Mouse (Mus musculus) forebrain, embryonic 11.5 days (tissue): Measurements from ENCODE around the gene Acbd6. TPM values are rescaled to one million over a fixed set of nuclear protein-coding genes. Genes with fewer than 3 reads are reported as not detected.

ENCODE experiments used
- ATAC-seq: fragments of 200-750 bp; cut with Nextera tagmentation; replicated peaks from 2 replicates; pipeline ENCODE4 v1.8.0; 2017; ENCODE audit warnings: moderate TSS enrichment; ENCODE audit not compliant: low FRiP score
- DNase-seq: peaks from one replicate; pipeline ENCODE4 v3.0.0-alpha.2; 2017; ENCODE audit warnings: low spot score
- H3K27ac ChIP-seq: fragments of 300-500 bp; sonication (generic); 2 replicates; pipeline ENCODE4 v1.5.1; 2014; ENCODE audit warnings: low read depth, low read length
- H3K27me3 ChIP-seq: fragments of 300-500 bp; sonication (generic); 2 replicates; pipeline ENCODE4 v1.6.1; 2014; ENCODE audit warnings: mild to moderate bottlenecking, low read length, mixed read lengths; ENCODE audit not compliant: control insufficient read depth, insufficient read depth
- H3K36me3 ChIP-seq: fragments of 300-500 bp; sonication (generic); 2 replicates; pipeline ENCODE4 v1.6.1; 2014; ENCODE audit warnings: mild to moderate bottlenecking, low read length, moderate library complexity, mixed read lengths; ENCODE audit not compliant: control insufficient read depth, insufficient read depth
- H3K4me1 ChIP-seq: fragments of 300-500 bp; sonication (generic); replicated peaks from 2 replicates; pipeline ENCODE4 v1.6.1; 2014; ENCODE audit warnings: low read length, mixed read lengths; ENCODE audit not compliant: control insufficient read depth, insufficient read depth
- H3K4me2 ChIP-seq: fragments of 300-500 bp; sonication (generic); 2 replicates; pipeline ENCODE4 v1.6.1; 2014; ENCODE audit warnings: low read depth, mild to moderate bottlenecking, low read length, moderate library complexity, mixed read lengths; ENCODE audit not compliant: severe bottlenecking
- H3K4me3 ChIP-seq: fragments of 300-500 bp; sonication (generic); 2 replicates; pipeline ENCODE4 v1.5.1; 2014; ENCODE audit warnings: low read depth, low read length
- H3K9ac ChIP-seq: fragments of 300-500 bp; sonication (generic); 2 replicates; pipeline ENCODE4 v1.6.1; 2014; ENCODE audit warnings: low read length
- H3K9me3 ChIP-seq: fragments of 300-500 bp; sonication (generic); 2 replicates; pipeline ENCODE4 v1.6.1; 2016; ENCODE audit warnings: low read length, mixed read lengths; ENCODE audit not compliant: control insufficient read depth
- whole genome bisulfite sequencing: fragments of 180-500 bp; shearing (Covaris S2); extraction: QIAGEN DNeasy Blood & Tissue Kit; methylation state at CpG from one replicate; pipeline ENCODE4 v1.1.7; 2014; 5-methylcytosine and 5-hydroxymethylcytosine counted together
- polyA plus RNA-seq: library from polyadenylated mRNA; unstranded; fragments of >200 nt; fragmentation: Nextera tagmentation; extraction: Ambion mirVana; gene quantifications from 2 replicates; pipeline ENCODE4 v1.2.1, GENCODE M21; 2014

Acbd6 gene
- polyA plus RNA-seq, 1 experiment from 2014 or later = 87.8 TPM

DNA sequence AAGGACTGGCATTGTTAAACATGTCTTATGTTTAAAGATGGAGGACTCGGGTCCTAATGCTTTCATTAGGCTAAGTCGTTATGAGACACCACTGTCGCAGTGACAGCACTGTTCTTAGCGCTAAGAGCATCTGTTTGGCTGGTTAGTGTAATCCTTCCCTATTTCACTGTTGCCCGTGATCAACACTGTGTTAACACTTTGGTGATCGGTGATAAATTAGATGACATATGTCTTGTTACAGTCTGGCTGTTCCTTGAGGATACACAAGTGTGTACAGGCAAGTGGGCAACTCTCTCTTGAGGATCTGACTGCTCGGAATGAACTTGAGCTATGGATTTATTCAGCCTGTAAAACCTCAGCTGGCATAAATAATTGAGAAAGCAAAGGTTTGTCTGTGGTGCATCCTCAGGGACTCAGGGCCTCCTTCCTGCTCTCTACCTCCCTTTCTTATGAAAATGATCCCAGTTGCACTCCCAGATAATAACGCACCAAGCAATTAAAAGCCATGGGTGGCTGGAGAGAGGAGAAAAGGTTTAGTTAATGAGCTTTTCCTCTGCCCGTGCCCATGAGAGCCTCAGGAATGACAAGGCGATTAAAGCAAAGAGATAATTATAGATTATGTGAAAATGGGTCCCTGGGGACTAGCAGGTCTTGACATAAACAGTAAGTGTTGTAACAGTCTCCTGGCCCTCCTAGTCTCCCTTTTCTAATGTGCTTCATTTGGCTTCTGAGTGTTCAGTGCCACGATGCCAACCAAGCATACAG is 47.7 kb downstream of the Acbd6 start:
- H3K4me3 ChIP-seq = no peak overlapping the region
- no peak overlapping the region for H3K9ac ChIP-seq
- no peak overlapping the region for H3K4me2 ChIP-seq
- H3K27me3 ChIP-seq = no peaks in the 10 kb centered on the region
- H3K4me1 ChIP-seq = peaks cover 11% of the 10 kb centered on the region
- H3K9me3 ChIP-seq = no peaks in the 10 kb centered on the region
- peak; percentile 80 for ATAC-seq
- H3K27ac ChIP-seq = no peak overlapping the region
- H3K36me3 ChIP-seq = no peaks in the 10 kb centered on the region
- WGBS = 17% methylated on average over 11 of the region's 11 CpGs
- DNase-seq = peak; percentile 54

DNA sequence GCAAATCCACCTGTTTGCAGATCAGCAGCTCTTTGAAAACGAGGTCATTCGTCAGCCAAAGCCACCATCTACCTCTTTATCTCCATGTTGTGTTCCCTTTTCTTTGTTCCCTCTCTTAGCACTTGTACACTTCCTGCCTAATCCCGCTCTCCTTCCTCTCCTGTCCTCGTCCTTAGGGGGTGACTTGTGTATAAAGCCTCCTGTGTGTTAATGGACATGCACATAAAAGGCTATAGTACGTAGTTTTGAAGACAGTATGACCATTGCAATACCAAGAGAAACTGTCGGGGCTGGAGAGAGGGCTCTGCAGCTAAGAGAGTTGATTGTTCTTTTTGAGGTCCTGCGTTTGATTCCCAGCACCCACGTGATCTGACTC is 48.2 kb downstream of the Acbd6 start:
- H3K9me3 ChIP-seq = no peaks in the 10 kb centered on the region
- no peak overlapping the region for H3K4me2 ChIP-seq
- H3K4me3 ChIP-seq = no peak overlapping the region
- no peaks in the 10 kb centered on the region for H3K27me3 ChIP-seq
- WGBS = 33% methylated on average over 8 of the region's 8 CpGs
- no peak overlapping the region for H3K27ac ChIP-seq
- H3K9ac ChIP-seq = no peak overlapping the region
- no peaks in the 10 kb centered on the region for H3K36me3 ChIP-seq
- peak; percentile 39; the same call in 1 of the 2 replicates for ATAC-seq
- peaks cover 11% of the 10 kb centered on the region for H3K4me1 ChIP-seq
- no peak for DNase-seq

DNA sequence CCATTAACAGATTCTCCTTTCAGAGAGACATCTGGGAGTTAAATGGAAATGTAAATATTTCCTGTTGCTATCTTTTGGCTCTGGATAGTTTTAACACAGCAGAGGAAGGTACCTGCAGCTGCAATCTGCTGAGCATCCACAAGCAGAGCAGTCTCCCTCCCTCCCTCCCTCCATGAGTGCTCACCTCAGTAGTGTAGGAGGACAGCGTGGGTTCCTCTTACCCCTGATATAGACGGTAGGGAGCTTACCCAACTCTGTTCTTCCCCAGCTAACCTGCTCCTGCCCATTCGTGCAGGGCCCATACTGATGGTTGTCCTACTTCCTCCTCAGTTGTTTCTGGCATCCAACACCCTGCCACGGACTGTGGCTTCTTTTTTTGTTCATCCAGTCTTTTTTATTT is 50.6 kb downstream of the Acbd6 start:
- ATAC-seq = no peak

DNA sequence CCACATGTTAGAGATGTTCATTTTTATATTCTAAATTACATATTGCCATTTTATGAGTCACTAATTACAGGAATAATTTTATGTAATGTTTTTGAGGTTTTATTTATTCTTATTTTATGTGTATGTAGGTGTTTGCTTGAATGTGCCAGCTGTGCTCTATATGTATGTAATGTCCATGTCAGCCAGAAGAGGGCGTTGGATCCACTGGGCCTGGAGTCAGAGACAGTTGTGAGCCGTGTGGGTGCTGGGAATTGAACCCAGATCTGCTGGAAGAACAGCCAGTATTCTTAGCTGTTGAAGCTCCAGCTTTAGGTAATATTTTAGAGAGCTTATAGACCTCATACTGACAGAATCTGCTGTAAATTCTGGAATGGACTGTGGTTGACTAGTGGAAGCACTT is 56.5 kb downstream of the Acbd6 start:
- ATAC-seq (no peak), DNase-seq (no peak)
- no peak overlapping the region for H3K9ac ChIP-seq
- H3K36me3 ChIP-seq = no peaks in the 10 kb centered on the region
- no peaks in the 10 kb centered on the region for H3K27me3 ChIP-seq
- no peaks in the 10 kb centered on the region for H3K9me3 ChIP-seq
- no peak overlapping the region for H3K4me2 ChIP-seq
- no peaks in the 10 kb centered on the region for H3K4me1 ChIP-seq
- H3K27ac ChIP-seq = no peak overlapping the region
- WGBS = 57% methylated on average over 2 of the region's 2 CpGs
- no peak overlapping the region for H3K4me3 ChIP-seq

More for the DNA sequence above, 50.6 kb downstream of the Acbd6 start:
- H3K27ac ChIP-seq = no peak overlapping the region
- no peaks in the 10 kb centered on the region for H3K27me3 ChIP-seq
- H3K4me3 ChIP-seq = no peak overlapping the region
- H3K4me2 ChIP-seq = no peak overlapping the region
- no peak for DNase-seq
- peaks cover 11% of the 10 kb centered on the region for H3K4me1 ChIP-seq
- no peak overlapping the region for H3K9ac ChIP-seq
- no peaks in the 10 kb centered on the region for H3K36me3 ChIP-seq
- 62% methylated on average over 4 of the region's 4 CpGs for WGBS
- H3K9me3 ChIP-seq = no peaks in the 10 kb centered on the region

DNA sequence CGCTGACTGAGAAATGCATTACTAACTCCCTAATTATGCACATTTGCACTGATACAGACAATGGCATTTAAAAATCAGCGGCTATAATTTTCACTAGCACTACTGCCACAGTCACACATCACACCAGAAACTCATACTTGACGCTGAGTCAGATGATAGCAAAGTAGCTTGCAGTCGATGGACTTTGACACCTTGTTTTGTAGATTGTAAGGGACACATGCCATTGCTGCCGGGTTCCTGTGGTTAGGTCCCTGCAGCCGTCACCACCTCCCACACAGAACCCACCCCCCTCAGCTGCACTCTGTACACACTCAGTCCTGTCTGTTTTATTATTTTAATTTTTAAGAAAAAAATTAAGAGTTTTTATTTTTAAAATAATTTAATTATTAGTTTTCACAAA is 63.2 kb downstream of the Acbd6 start:
- Histone ChIP-seq H3K4me1 (no peaks in the 10 kb centered on the region), H3K27me3 (no peaks in the 10 kb centered on the region), H3K4me3 (no peak overlapping the region), H3K9ac (no peak overlapping the region), H3K27ac (no peak overlapping the region), H3K9me3 (no peaks in the 10 kb centered on the region), H3K4me2 (no peak overlapping the region), H3K36me3 (no peaks in the 10 kb centered on the region; the same call in 1 of the 2 replicates)
- no peak for DNase-seq
- ATAC-seq = no peak
- whole genome bisulfite sequencing = 90% methylated on average over 6 of the region's 6 CpGs

DNA sequence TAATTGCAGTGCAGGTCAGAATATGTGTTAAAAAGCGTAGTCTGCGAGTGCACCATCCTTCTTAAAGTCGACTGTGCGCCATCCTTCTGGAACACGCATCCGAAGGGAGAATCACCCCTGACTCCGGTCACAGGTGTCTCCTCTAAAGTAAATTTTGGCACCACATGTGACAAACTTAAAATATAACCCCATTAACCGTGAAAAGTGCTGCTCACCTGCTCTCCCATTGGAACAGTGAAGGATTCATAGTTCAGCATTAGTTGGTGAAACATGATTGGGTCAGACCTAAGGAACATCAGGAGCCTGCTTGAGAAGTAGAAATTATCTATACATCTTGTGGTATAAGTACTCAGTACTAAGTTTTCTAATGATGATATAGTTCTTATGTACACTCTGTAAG is 65.3 kb downstream of the Acbd6 start:
- Histone ChIP-seq H3K27me3 (no peaks in the 10 kb centered on the region), H3K4me1 (no peaks in the 10 kb centered on the region), H3K9ac (no peak overlapping the region), H3K36me3 (no peaks in the 10 kb centered on the region; the same call in 1 of the 2 replicates), H3K4me3 (no peak overlapping the region), H3K4me2 (no peak overlapping the region), H3K27ac (no peak overlapping the region), H3K9me3 (no peaks in the 10 kb centered on the region)
- DNase-seq = no peak
- ATAC-seq = no peak
- WGBS = 92% methylated on average over 8 of the region's 8 CpGs

DNA sequence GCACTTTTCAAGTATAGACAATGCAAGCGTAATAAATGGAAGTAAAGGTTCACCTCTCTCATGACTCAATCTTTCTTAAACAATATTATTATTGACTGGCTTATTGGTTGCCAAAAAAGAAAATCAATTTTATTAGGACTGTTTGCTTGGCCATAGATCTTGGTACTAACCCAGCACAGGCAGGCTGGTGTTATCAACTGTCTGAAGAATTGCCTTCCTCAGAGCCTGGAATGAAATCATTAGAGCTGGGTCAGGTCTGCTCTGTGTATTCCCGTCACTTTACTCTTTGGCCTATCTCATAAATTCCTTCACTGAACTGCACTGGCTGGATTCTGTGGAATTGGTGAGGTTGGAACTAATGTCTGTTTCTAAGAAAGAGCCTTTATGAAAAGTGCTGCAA is 69.8 kb downstream of the Acbd6 start:
- H3K4me2 ChIP-seq = no peak overlapping the region
- no peaks in the 10 kb centered on the region for H3K4me1 ChIP-seq
- WGBS = 87% methylated on average over 2 of the region's 2 CpGs
- H3K27me3 ChIP-seq = no peaks in the 10 kb centered on the region
- no peak overlapping the region for H3K4me3 ChIP-seq
- H3K36me3 ChIP-seq = no peaks in the 10 kb centered on the region; the same call in 1 of the 2 replicates
- DNase-seq (no peak), ATAC-seq (no peak)
- no peak overlapping the region for H3K27ac ChIP-seq
- H3K9me3 ChIP-seq = no peaks in the 10 kb centered on the region
- no peak overlapping the region for H3K9ac ChIP-seq

DNA sequence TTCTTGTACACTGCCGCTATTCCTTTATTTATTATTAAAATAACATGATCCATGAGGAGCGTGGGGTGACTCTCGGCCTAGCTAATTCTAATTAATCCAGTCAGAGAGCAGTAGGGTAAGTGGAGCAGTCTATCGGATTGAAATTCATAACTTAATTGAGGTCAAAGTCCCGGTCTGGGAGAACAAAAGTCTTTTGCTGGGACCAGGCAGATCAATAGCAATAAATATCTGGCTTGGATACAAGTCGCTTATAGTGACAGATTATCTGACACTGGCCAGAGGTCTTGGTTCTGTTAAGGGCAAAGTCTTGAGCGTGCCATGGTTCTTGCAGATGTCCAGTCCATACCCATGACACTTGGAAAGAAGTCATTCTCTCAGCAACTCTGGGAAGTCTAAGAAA is 78.7 kb downstream of the Acbd6 start:
- no peak overlapping the region for H3K9ac ChIP-seq
- no peaks in the 10 kb centered on the region for H3K9me3 ChIP-seq
- no peaks in the 10 kb centered on the region for H3K27me3 ChIP-seq
- no peak overlapping the region for H3K27ac ChIP-seq
- no peaks in the 10 kb centered on the region for H3K4me1 ChIP-seq
- DNase-seq (no peak), ATAC-seq (no peak)
- no peak overlapping the region for H3K4me3 ChIP-seq
- 91% methylated on average over 7 of the region's 7 CpGs for WGBS
- H3K36me3 ChIP-seq = no peaks in the 10 kb centered on the region
- no peak overlapping the region for H3K4me2 ChIP-seq

DNA sequence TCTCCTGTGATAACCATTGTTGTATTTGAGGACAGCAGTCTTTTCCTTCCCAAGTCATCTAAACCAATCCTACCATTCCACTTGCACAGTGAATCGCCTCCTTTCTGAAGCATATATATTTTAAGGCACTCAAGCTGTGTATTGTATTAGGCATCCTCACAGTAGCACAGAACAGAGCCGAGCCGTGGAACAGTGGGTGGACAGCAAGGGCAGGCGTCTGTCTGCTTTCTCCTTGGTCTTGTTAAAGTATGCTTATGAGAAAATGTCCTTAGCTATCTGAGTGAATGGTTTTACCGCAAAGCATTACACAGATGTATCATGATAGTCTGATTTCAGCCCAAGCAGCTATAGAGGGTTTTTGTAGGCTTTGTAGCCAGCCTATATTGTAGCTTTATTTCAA is 87.9 kb downstream of the Acbd6 start:
- H3K27ac ChIP-seq = no peak overlapping the region
- H3K27me3 ChIP-seq = no peaks in the 10 kb centered on the region
- H3K9ac ChIP-seq = no peak overlapping the region
- no peak overlapping the region for H3K4me3 ChIP-seq
- no peaks in the 10 kb centered on the region for H3K36me3 ChIP-seq
- H3K9me3 ChIP-seq = no peaks in the 10 kb centered on the region
- DNase-seq (no peak), ATAC-seq (no peak)
- WGBS = 85% methylated on average over 5 of the region's 5 CpGs
- H3K4me1 ChIP-seq = peaks cover 3% of the 10 kb centered on the region; the same call in 1 of the 2 replicates
- no peak overlapping the region for H3K4me2 ChIP-seq
